Mouse (Mus musculus) neural tube, embryonic 15.5 days (tissue): ENCODE data around the gene Olfr1387. TPM values are rescaled to one million over a fixed set of nuclear protein-coding genes. Genes with fewer than 3 reads are reported as not detected.

Experiments used
- polyA plus RNA-seq: library from polyadenylated mRNA; unstranded; fragments of >200 nt; fragmentation: Nextera tagmentation; extraction: Ambion mirVana; gene quantifications from 2 replicates; pipeline ENCODE4 v1.2.1, GENCODE M21; 2015

The Olfr1387 gene
- polyA plus RNA-seq, 1 experiment from 2014 or later, result not detected

Other genes starting within 250 kb of the Olfr1387 start
- 34.0 and 46.2 TPM in 2 replicates for gene Mgat1, start 211.2 kb upstream of the Olfr1387 start, polyA plus RNA-seq
- not detected in 2 replicates for gene Olfr1393, start 177.0 kb upstream of the Olfr1387 start, polyA plus RNA-seq
- gene Olfr1392, start 170.1 kb upstream of the Olfr1387 start, polyA plus RNA-seq, result not detected in 2 replicates
- not detected in 2 replicates for gene Olfr10, start 150.6 kb upstream of the Olfr1387 start, polyA plus RNA-seq
- not detected in 2 replicates for gene Olfr1391, start 132.6 kb upstream of the Olfr1387 start, polyA plus RNA-seq
- gene Olfr1390, start 120.2 kb upstream of the Olfr1387 start, polyA plus RNA-seq, result not detected in 2 replicates
- gene Olfr1389, start 32.3 kb upstream of the Olfr1387 start, polyA plus RNA-seq, result not detected in 2 replicates
- gene Olfr1388, start 18.7 kb upstream of the Olfr1387 start, polyA plus RNA-seq, result not detected in 2 replicates
- not detected in 2 replicates for gene Olfr1386, start 9.7 kb downstream of the Olfr1387 start, polyA plus RNA-seq
- not detected in 2 replicates for gene Olfr1385, start 33.7 kb downstream of the Olfr1387 start, polyA plus RNA-seq
- not detected in 2 replicates for gene Olfr1384, start 51.4 kb downstream of the Olfr1387 start, polyA plus RNA-seq
- not detected in 2 replicates for gene Olfr1383, start 64.3 kb downstream of the Olfr1387 start, polyA plus RNA-seq
- not detected in 2 replicates for gene Olfr1382, start 72.9 kb downstream of the Olfr1387 start, polyA plus RNA-seq
- gene Olfr1381, start 88.1 kb downstream of the Olfr1387 start, polyA plus RNA-seq, result not detected in 2 replicates
- not detected in 2 replicates for gene Olfr1380, start 101.5 kb downstream of the Olfr1387 start, polyA plus RNA-seq
- 1.7 and 2.1 TPM in 2 replicates for gene Flt4, start 153.9 kb downstream of the Olfr1387 start, polyA plus RNA-seq
- not detected in 2 replicates for gene Scgb3a1, start 208.3 kb downstream of the Olfr1387 start, polyA plus RNA-seq